Mouse (Mus musculus): ENCODE measurements around the gene Bcl2l13. TPM values are rescaled to one million over a fixed set of nuclear protein-coding genes. Genes with fewer than 3 reads are reported as not detected.

The Bcl2l13 gene
- total and polyA plus RNA-seq, 3 experiments = 43.7 to 49.9 TPM; not detected in 1

- Histone ChIP-seq H3K4me3 (ENCODE audit: control insufficient read depth in 1 of 2, insufficient read depth in 1 of 2, low read depth in 2 of 2, low read length in 2 of 2) (no peak overlapping the region), H3K27me3 (ENCODE audit: control insufficient read depth in 1 of 2, insufficient read depth in 2 of 2, low read length in 2 of 2) (no peaks in the 10 kb centered on the region), H3K4me1 (ENCODE audit: control insufficient read depth in 1 of 2, insufficient read depth in 2 of 2, low read length in 2 of 2) (peaks cover 18 to 21% of the 10 kb centered on the region in 2 experiments), H3K27ac (ENCODE audit: control insufficient read depth, low read depth, low read length) (no peak overlapping the region), H3K79me2 (ENCODE audit: control insufficient read depth, insufficient read depth, low read length, poor library complexity) (no peaks in the 10 kb centered on the region), H3K9ac (ENCODE audit: control insufficient read depth, low read depth, low read length, poor library complexity, severe bottlenecking) (no peak overlapping the region), H3K36me3 (ENCODE audit: control insufficient read depth in 1 of 2, insufficient read depth in 2 of 2, low read length in 2 of 2) (peaks cover 0 to 8% of the 10 kb centered on the region in 2 experiments; a peak in 2 of 4 replicates), H3K9me3 (replicated peaks; ENCODE audit: insufficient read depth, low read length) (no peaks in the 10 kb centered on the region)
- DNase-seq (ENCODE audit: low read depth, low spot score) = no peak
- TF ChIP-seq USF1 (IDR thresholded peaks at IDR 0.05; ENCODE audit: low read depth, low read length) (no peak), MEF2A (IDR thresholded peaks at IDR 0.05; ENCODE audit: extremely low read depth, insufficient replicate concordance, low read depth, low read length, poor library complexity, severe bottlenecking) (no peak), JUND (IDR thresholded peaks at IDR 0.05; ENCODE audit: low read depth, low read length) (no peak), CHD2 (IDR thresholded peaks at IDR 0.05; ENCODE audit: low read length) (no peak), HCFC1 (IDR thresholded peaks at IDR 0.05; ENCODE audit: low read depth, low read length) (no peak), GABPA (IDR thresholded peaks at IDR 0.05; ENCODE audit: low read depth, low read length) (no peak), GATA1 (IDR thresholded peaks at IDR 0.05; ENCODE audit: low read depth, low read length) (no peak), MAFK (IDR thresholded peaks at IDR 0.05; ENCODE audit: borderline replicate concordance, low read depth, low read length) (no peak), MYB (IDR thresholded peaks at IDR 0.05; ENCODE audit: low read depth, low read length) (no peak), MAX (IDR thresholded peaks at IDR 0.05; ENCODE audit: low read length) (no peak), TBP (IDR thresholded peaks at IDR 0.05; ENCODE audit: low read depth, low read length) (no peak)
Observed at GRCm38 (mm10) chr6:120929421-120929820, 93.4 kb downstream of the Bcl2l13 start.

DNA sequence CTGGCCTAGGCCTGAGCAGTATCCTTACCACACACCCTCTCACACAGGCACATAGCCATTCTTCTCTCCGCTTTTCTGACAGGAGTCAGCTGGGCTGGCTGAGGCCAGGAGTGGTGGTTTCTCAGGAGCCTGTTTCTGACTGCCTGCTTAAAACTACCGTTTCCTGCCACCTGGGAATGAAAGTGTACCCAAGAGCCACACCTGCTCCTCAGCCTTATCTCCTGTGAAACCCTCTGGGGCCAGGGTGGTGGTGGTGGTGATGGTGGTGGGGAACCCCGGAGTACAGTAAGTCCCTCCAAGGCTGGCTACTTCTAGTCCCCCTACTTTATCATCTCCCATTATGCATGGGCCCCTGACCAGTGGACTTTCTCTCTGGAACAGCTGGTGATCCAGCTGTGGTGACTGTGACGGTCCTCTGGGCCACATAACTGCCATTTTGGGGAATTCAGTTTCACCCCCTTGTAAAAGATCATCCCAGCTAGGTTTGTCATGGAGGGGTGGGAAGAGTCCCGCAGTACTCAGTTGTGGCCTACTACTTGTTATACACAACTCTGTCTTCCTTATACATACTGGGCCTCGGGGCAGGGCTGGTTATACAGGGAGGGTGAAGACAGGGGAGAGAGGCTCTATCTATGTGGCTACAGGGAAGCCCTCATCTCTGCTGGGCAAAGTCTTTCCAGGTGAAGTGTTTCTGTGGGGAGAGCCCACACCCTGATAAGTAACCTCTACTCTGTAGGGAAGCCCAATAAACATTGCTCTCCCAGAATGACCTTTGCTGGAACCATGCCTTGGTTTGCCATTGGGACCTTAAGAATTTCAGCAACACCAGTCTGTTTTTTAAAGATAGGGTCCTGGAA is 94.7 kb downstream of the Bcl2l13 start:
- H3K4me1 ChIP-seq (ENCODE audit: control insufficient read depth in 1 of 2, insufficient read depth in 2 of 2, low read length in 2 of 2) = peaks cover 18 to 21% of the 10 kb centered on the region in 2 experiments
- H3K27ac ChIP-seq (ENCODE audit: control insufficient read depth, low read depth, low read length) = no peak overlapping the region
- no peak overlapping the region for H3K9ac ChIP-seq (ENCODE audit: control insufficient read depth, low read depth, low read length, poor library complexity, severe bottlenecking)
- peaks cover 0 to 8% of the 10 kb centered on the region in 2 experiments; a peak in 2 of 4 replicates for H3K36me3 ChIP-seq (ENCODE audit: control insufficient read depth in 1 of 2, insufficient read depth in 2 of 2, low read length in 2 of 2)
- peak; percentile 26 for DNase-seq (ENCODE audit: low read depth, low spot score)
- H3K79me2 ChIP-seq (ENCODE audit: control insufficient read depth, insufficient read depth, low read length, poor library complexity) = no peaks in the 10 kb centered on the region
- no peaks in the 10 kb centered on the region for H3K9me3 ChIP-seq (replicated peaks; ENCODE audit: insufficient read depth, low read length)
- H3K27me3 ChIP-seq (ENCODE audit: control insufficient read depth in 1 of 2, insufficient read depth in 2 of 2, low read length in 2 of 2) = no peaks in the 10 kb centered on the region
- H3K4me3 ChIP-seq (ENCODE audit: control insufficient read depth in 1 of 2, insufficient read depth in 1 of 2, low read depth in 2 of 2, low read length in 2 of 2) = no peak overlapping the region
- TF ChIP-seq USF1 (IDR thresholded peaks at IDR 0.05; ENCODE audit: low read depth, low read length) (no peak), GATA1 (IDR thresholded peaks at IDR 0.05; ENCODE audit: low read depth, low read length) (no peak), TCF12 (IDR thresholded peaks at IDR 0.05; ENCODE audit: low read depth, low read length) (peak; percentile 57), POLR2AphosphoS5 (IDR thresholded peaks at IDR 0.05; ENCODE audit: borderline replicate concordance, low read depth, low read length) (no peak), NRF1 (IDR thresholded peaks at IDR 0.05; ENCODE audit: insufficient read depth, low read depth, low read length, poor library complexity, severe bottlenecking) (no peak), POLR2A (IDR thresholded peaks at IDR 0.05; ENCODE audit: control insufficient read depth in 1 of 2, insufficient read depth in 1 of 2, low read depth in 1 of 2, low read length in 2 of 2, poor library complexity in 1 of 2) (no peak), USF2 (IDR thresholded peaks at IDR 0.05; ENCODE audit: borderline replicate concordance in 1 of 2, insufficient read depth in 1 of 2, low read depth in 1 of 2, low read length in 2 of 2) (no peak), GABPA (IDR thresholded peaks at IDR 0.05; ENCODE audit: low read depth, low read length) (no peak), UBTF (IDR thresholded peaks at IDR 0.05; ENCODE audit: borderline replicate concordance, insufficient read depth, low read depth, low read length) (no peak), MYB (IDR thresholded peaks at IDR 0.05; ENCODE audit: low read depth, low read length) (no peak), KAT2A (conservative IDR thresholded peaks at IDR 0.05; ENCODE audit: low read depth, low read length) (no peak), HCFC1 (IDR thresholded peaks at IDR 0.05; ENCODE audit: low read depth, low read length) (no peak), RCOR1 (IDR thresholded peaks at IDR 0.05; ENCODE audit: low read depth, low read length) (no peak), E2F4 (IDR thresholded peaks at IDR 0.05; ENCODE audit: borderline replicate concordance, low read depth, low read length) (no peak), CTCF (IDR thresholded peaks at IDR 0.05 in 2 of 3, conservative IDR thresholded peaks at IDR 0.05 in 1 of 3; ENCODE audit: control insufficient read depth in 1 of 3, insufficient read depth in 1 of 3, low read depth in 2 of 3, low read length in 3 of 3, poor library complexity in 1 of 3, severe bottlenecking in 1 of 3) (no peak), EP300 (IDR thresholded peaks at IDR 0.05; ENCODE audit: low read depth in 1 of 2, low read length in 2 of 2) (peak; percentile 19 to 40; a peak in 1 of 4 replicates), MAFK (IDR thresholded peaks at IDR 0.05; ENCODE audit: borderline replicate concordance, low read depth, low read length) (no peak), BHLHE40 (IDR thresholded peaks at IDR 0.05; ENCODE audit: borderline replicate concordance, low read depth, low read length) (no peak), ZMIZ1 (IDR thresholded peaks at IDR 0.05; ENCODE audit: low read depth, low read length) (no peak), TBP (IDR thresholded peaks at IDR 0.05; ENCODE audit: low read depth, low read length) (no peak), MAZ (IDR thresholded peaks at IDR 0.05; ENCODE audit: low read depth, low read length) (0 out of 2 replicates have a peak, but pooled peaks have one; percentile 30), POLR2AphosphoS2 (IDR thresholded peaks at IDR 0.05; ENCODE audit: low read length) (no peak), ELF1 (IDR thresholded peaks at IDR 0.05; ENCODE audit: low read depth, low read length) (no peak), CHD2 (IDR thresholded peaks at IDR 0.05; ENCODE audit: low read length) (no peak)

Data from MEL (cell line).